Mouse (Mus musculus): ENCODE data around the gene Hsf4. TPM values are rescaled to one million over a fixed set of nuclear protein-coding genes. Genes with fewer than 3 reads are reported as not detected.

The Hsf4 gene
- polyA plus RNA-seq, 1 experiment: 25.1 TPM

DNA sequence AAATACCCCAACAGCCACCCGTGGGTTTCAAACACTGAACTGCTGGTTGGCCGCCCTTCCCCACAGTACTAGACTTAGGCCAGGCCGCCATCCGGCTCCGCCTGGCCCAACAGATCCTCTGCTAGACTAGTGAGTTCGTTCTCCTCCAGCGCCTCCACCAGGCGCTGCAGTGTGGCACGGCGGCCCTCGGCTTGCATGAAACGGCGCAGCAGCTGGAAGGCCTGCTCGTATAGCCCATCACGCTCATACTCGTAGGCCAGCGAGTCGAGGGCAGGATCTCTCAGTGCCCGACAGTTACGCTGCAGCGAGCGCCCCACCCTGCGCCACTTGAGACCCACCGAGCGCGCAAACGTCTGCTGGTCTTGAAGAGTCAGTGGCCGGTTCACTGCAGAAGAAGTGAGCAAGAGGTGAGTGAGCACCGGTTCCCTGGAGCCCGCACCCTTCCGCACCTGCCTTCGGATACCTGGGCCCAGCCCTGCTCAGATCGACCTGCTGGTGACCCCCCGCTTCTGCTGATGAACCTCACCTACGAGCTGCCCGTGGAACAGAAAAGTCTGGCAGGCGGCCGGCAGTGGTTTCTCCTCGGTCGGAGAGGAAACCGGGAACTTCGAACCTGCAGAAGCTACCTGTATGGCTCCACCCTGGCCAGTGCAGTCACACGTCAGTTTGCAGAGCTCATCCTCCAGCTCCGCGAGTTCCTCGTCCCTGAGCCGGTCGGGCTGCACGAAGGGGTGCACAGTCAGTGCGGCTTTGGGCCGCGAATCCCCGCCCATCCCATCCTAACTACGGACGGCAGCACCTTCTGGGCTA is 10.5 kb upstream of the Hsf4 start:
- Histone ChIP-seq H3K27ac (ENCODE audit: insufficient read depth, low read length) (no peak overlapping the region), H3K4me3 (ENCODE audit: insufficient read depth, low read length) (peak overlapping the region; percentile 20), H3K4me1 (ENCODE audit: control insufficient read depth, insufficient read depth, low read length) (no peaks in the 10 kb centered on the region)
- TF ChIP-seq CTCF (IDR thresholded peaks at IDR 0.05; ENCODE audit: extremely low read depth, insufficient read depth, low read length) (no peak), POLR2A (IDR thresholded peaks at IDR 0.05; ENCODE audit: extremely low read depth, insufficient read depth, low read length) (no peak)

DNA sequence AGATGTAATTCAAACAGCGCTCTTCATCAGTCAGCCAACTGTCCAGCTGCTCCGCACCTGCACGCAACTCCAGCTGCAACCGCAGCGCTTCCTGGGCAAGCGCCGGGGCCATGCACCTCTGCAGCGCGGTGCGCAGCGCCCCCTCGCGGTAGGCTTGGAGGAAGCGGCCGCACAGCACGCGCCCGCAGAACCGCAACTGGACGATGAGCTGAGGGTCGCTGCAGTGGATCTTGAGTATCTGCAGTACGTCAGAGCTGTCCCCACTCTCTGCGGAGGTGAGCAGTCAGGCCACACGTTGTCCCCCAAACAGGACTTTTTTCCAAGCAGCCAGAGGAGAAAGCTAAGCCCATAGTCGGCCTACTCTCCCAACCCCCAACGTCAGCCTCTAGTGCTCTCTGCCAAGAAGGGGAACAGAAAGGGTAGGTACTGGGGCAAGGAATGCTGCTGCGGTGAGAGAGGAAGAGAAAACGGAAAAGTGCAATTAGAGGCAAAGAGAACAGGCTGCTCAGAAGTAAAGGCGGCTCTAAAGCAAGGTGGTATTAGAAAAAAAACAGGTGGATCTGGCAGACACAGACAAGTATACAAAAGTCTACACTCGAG is 9.8 kb upstream of the Hsf4 start:
- Histone ChIP-seq H3K4me1 (ENCODE audit: control insufficient read depth, insufficient read depth, low read length) (no peaks in the 10 kb centered on the region), H3K4me3 (ENCODE audit: insufficient read depth, low read length) (peak overlapping the region; percentile 20), H3K27ac (ENCODE audit: insufficient read depth, low read length) (no peak overlapping the region)
- TF ChIP-seq POLR2A (IDR thresholded peaks at IDR 0.05; ENCODE audit: extremely low read depth, insufficient read depth, low read length) (no peak), CTCF (IDR thresholded peaks at IDR 0.05; ENCODE audit: extremely low read depth, insufficient read depth, low read length) (peak; percentile 80)

DNA sequence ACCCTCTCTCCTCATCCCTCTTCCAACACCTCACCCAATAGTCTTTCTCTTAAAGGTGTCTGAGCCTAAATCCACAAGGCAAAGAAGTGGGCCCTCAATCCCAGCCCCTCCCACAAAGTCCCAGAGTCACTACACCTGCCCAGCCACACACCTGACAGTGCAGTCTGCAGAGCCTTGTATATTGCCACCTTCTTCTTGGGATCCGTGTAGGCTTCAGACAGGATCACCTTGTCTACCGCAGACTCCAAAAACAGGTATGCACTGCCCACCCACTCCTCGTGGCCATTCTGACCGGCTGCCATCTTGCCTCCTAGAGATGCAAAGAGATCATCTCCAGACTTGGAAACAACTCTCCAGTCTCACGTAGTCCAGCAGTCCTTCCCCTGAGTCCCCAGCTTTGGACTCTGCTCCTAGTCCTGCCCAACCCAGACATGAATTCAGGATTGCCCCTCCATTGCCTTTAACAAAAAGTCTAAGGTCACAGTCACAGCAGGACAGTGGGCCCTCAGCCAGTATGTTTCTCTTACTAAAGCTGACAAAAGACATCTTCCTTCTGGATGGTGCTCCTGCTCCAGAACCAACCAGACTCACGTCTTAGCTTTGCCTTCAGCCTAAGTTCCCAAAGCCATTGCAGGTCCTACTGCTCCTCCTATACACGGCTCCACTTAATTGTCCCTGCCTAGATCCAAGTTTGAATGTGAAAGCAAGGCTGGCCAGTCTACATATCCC is 9.1 kb upstream of the Hsf4 start:
- Histone ChIP-seq H3K4me3 (ENCODE audit: insufficient read depth, low read length) (no peak overlapping the region), H3K27ac (ENCODE audit: insufficient read depth, low read length) (no peak overlapping the region), H3K4me1 (ENCODE audit: control insufficient read depth, insufficient read depth, low read length) (no peaks in the 10 kb centered on the region)
- no peak for TF ChIP-seq CTCF (IDR thresholded peaks at IDR 0.05; ENCODE audit: extremely low read depth, insufficient read depth, low read length)
- TF ChIP-seq POLR2A (IDR thresholded peaks at IDR 0.05; ENCODE audit: extremely low read depth, insufficient read depth, low read length): no peak

DNA sequence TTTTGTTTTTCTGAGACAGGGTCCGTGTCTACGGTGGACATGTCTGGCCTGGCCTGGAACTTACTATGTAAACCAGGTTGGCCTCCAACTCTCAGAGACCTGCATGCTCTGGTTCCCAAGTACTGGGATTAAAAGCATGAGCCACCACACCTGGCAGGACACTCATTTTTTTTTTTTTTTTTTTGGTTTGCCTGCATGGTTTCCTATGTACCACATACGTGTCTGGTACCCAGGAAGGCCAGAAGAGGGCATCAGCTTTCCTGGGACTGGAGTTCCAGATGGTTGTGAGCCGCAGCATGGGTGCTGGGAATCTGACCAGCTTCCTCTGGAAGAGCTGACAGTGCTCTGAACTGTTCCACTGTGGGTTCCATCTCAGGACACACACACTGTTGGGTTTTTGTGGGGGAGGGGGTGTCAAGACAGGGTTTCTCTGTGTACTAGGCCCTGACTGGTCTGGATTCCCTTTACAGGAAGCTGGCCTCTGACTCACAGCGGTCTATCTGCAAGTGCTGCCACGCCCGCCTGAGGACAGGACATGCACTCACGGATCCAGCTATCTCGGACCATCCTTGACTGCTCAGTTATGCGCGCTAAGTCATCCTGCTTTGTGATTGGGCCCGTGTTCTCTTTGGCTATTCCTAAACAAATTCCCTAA is 8.1 kb upstream of the Hsf4 start:
- Histone ChIP-seq H3K4me3 (ENCODE audit: insufficient read depth, low read length) (no peak overlapping the region), H3K27ac (ENCODE audit: insufficient read depth, low read length) (no peak overlapping the region), H3K4me1 (ENCODE audit: control insufficient read depth, insufficient read depth, low read length) (no peaks in the 10 kb centered on the region)
- TF ChIP-seq CTCF (IDR thresholded peaks at IDR 0.05; ENCODE audit: extremely low read depth, insufficient read depth, low read length) (no peak), POLR2A (IDR thresholded peaks at IDR 0.05; ENCODE audit: extremely low read depth, insufficient read depth, low read length) (no peak)

DNA sequence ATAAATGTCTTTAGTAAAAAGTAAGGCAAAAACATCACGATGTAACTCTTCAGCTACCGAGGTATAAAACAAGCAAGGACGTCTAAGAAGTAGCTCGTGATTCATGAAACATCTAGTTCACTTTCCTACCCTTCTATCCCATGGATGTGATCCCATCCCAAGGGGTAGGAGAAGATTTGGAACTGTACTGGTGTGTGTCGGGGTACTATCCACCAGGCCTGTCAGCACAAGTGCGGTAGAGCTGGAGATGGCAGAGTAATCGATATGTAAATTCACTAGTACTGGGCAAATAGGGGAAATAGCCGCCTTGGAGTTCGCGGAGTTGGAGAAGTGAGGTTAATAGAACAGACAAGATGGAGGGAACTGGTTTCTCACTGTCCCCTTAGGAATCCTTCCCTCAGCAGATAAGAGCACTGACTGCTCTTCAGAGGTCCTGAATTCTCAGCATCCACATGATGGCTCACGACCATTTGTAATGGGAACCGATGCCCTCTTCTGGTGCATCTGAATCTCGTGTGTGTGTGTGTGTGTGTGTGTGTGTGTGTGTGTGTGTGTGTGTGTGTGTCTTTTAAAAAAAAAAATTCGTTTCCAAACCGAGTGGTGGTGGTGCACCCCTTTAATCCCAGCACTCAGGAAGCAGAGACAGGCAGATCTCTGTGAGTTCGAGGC is 6.2 kb upstream of the Hsf4 start:
- H3K4me1 ChIP-seq (ENCODE audit: control insufficient read depth, insufficient read depth, low read length): no peaks in the 10 kb centered on the region
- H3K4me3 ChIP-seq (ENCODE audit: insufficient read depth, low read length): no peak overlapping the region; the same call in 1 of the 2 replicates
- H3K27ac ChIP-seq (ENCODE audit: insufficient read depth, low read length): no peak overlapping the region
- no peak for TF ChIP-seq CTCF (IDR thresholded peaks at IDR 0.05; ENCODE audit: extremely low read depth, insufficient read depth, low read length)
- TF ChIP-seq POLR2A (IDR thresholded peaks at IDR 0.05; ENCODE audit: extremely low read depth, insufficient read depth, low read length): no peak

DNA sequence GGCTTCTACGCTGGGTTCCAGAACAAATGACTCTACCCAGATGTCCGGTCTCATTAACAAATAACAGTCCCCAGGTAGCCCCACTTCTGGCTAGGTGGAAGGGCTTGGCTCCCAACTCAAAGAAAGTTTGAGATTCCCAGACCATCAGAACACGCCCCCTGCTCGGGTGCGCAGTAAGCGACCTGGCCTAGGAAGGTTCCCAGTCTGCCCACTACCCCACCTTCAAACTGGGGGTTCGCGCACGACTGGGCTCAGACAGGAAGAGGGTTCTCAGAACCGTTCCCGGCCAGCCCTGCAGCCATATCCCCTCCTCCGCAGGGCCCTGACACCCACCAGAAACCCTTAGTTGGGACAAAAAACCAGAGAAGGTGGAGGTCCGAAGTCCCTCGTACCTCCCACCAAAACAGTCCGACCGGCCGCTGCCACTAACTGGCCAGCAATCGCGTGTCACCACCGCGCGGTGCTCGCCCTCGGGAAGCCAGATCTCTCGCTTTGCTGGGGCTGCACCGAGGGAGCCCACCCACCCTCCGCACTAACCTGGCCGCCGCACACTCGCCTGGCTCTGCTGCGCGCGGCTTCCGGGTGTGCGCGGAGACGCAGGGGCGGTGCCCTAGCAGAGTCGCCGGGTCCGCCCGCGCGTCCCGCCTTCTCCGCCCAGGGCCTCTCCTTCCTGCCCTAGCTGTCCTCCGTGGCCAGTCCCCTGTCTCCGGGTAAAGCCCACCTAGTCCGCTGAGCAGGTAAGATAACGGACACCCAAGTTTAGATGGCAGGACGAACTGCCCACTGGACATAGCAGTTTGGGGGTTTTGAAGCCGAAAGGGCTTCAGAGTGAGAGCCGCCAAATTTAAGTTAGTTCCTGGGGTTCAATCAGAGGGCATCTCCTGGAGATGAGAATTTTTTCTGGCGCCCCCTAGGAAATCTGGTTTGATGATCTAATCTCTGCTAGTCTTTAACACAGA is 5.3 kb upstream of the Hsf4 start, which contains the start of the genes Tradd and Fbxl8:
Gene Tradd, minus strand, starts transcription at position 586 of the 959 bp plus-strand sequence.
Gene Fbxl8, plus strand, starts transcription at position 625 of the 959 bp plus-strand sequence.
- peak within 1 kb of the TSS; percentile 68 for H3K4me3 ChIP-seq (ENCODE audit: insufficient read depth, low read length)
- no peak for TF ChIP-seq POLR2A (IDR thresholded peaks at IDR 0.05; ENCODE audit: extremely low read depth, insufficient read depth, low read length)
- H3K27ac ChIP-seq (ENCODE audit: insufficient read depth, low read length): no peak within 1 kb of the TSS
- no peaks in the 10 kb centered on the region for H3K4me1 ChIP-seq (ENCODE audit: control insufficient read depth, insufficient read depth, low read length)

DNA sequence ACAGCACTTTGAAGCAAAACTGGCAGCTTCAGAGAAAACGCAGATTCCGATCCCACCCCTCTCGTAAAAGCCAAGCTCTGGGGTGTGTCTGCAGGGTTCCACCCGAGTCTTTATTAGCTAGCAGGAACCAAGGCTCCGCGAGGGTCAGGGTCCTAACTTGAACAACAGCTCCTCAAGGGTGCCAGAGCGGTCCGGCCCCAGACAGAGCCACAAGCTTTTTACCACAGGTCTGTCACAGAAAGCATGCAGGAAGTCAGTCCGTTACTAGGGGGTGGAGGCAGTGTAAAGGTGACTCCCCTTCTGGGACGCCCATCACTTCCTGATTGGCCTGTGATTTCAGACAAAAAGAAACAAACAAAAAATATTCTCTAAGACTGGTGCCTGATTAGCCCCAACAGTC is 4.5 kb upstream of the Hsf4 start:
- Histone ChIP-seq H3K27ac (ENCODE audit: insufficient read depth, low read length) (no peak overlapping the region), H3K4me1 (ENCODE audit: control insufficient read depth, insufficient read depth, low read length) (no peaks in the 10 kb centered on the region; the same call in 1 of the 2 replicates), H3K4me3 (ENCODE audit: insufficient read depth, low read length) (no peak overlapping the region; the same call in 1 of the 2 replicates)
- TF ChIP-seq POLR2A (IDR thresholded peaks at IDR 0.05; ENCODE audit: extremely low read depth, insufficient read depth, low read length) (no peak), CTCF (IDR thresholded peaks at IDR 0.05; ENCODE audit: extremely low read depth, insufficient read depth, low read length) (no peak)

DNA sequence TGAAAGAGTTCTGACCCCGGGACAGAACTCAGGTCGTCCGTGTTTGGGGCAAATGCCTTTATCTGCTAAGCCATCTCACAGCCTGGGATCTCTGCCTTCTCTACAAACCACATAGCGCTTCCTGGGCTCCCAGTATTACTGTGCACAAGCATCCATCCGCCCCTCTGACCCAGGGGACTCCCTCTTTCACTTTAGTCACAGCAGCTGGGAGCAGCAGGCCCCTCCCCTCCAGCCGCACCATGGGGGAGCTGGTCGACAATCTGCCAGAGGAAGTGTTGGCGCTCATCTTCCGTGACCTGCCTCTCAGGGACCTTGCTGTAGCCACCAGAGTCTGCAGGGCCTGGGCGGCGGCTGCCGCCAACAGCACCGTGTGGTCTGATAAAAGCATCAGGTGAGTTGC is 2.8 kb upstream of the Hsf4 start:
- Histone ChIP-seq H3K4me1 (ENCODE audit: control insufficient read depth, insufficient read depth, low read length) (no peaks in the 10 kb centered on the region; the same call in 1 of the 2 replicates), H3K4me3 (ENCODE audit: insufficient read depth, low read length) (no peak overlapping the region), H3K27ac (ENCODE audit: insufficient read depth, low read length) (no peak overlapping the region)
- TF ChIP-seq CTCF (IDR thresholded peaks at IDR 0.05; ENCODE audit: extremely low read depth, insufficient read depth, low read length) (no peak), POLR2A (IDR thresholded peaks at IDR 0.05; ENCODE audit: extremely low read depth, insufficient read depth, low read length) (no peak)

Measured in cortical plate, adult 2 months (tissue).